Mouse (Mus musculus): ENCODE measurements around the gene Oaz3.

Oaz3 gene

GRCm38 (mm10) chr3:94443597-94443964, at the start of gene Oaz3:
Oaz3 (minus strand) TSS chr3:94443915.
- no peak for DNase-seq

GRCm38 (mm10) chr3:94487581-94487980, 43.9 kb upstream of the Oaz3 start:
- DNase-seq, result no peak

GRCm38 (mm10) chr3:94485922-94486321, 42.2 kb upstream of the Oaz3 start:
- DNase-seq, result no peak

- DNase-seq, result peak in 1 of 2 experiments; percentile 17
These were observed 40.2 kb upstream of the Oaz3 start for GRCm38 (mm10) chr3:94483790-94484439.

GRCm38 (mm10) chr3:94482764-94483385, 39.2 kb upstream of the Oaz3 start:
- DNase-seq, result peak; percentile 67 to 77

GRCm38 (mm10) chr3:94481429-94481828, 37.7 kb upstream of the Oaz3 start:
- DNase-seq, result no peak

- DNase-seq, result no peak
These were observed 36.7 kb upstream of the Oaz3 start, which contains the start of gene Riiad1 for GRCm38 (mm10) chr3:94480291-94480884. Riiad1 (minus strand) TSS chr3:94480341.

GRCm38 (mm10) chr3:94479564-94479963, 35.8 kb upstream of the Oaz3 start:
- DNase-seq, result no peak

- DNase-seq, result no peak
These were observed 35.0 kb upstream of the Oaz3 start for GRCm38 (mm10) chr3:94478591-94479169.

GRCm38 (mm10) chr3:94477981-94478422, 34.3 kb upstream of the Oaz3 start, which contains the start of gene Celf3:
Celf3 (plus strand) TSS chr3:94478295.
- no peak for DNase-seq

GRCm38 (mm10) chr3:94477444-94477843, 33.7 kb upstream of the Oaz3 start:
- no peak for DNase-seq

GRCm38 (mm10) chr3:94476301-94477035, 32.8 kb upstream of the Oaz3 start:
- peak in 1 of 2 experiments; percentile 23 for DNase-seq

GRCm38 (mm10) chr3:94473567-94474232, 30.0 kb upstream of the Oaz3 start:
- DNase-seq, result no peak

- DNase-seq, result no peak
These were observed 29.4 kb upstream of the Oaz3 start for GRCm38 (mm10) chr3:94473115-94473505.

- peak; percentile 56 to 63 for DNase-seq
These were observed 28.9 kb upstream of the Oaz3 start for GRCm38 (mm10) chr3:94472447-94473114.

GRCm38 (mm10) chr3:94468931-94469330, 25.2 kb upstream of the Oaz3 start:
- DNase-seq, result peak; percentile 28 to 44

- DNase-seq, result no peak
These were observed 22.1 kb upstream of the Oaz3 start for GRCm38 (mm10) chr3:94465632-94466430.

- DNase-seq, result peak; percentile 75 to 85
These were observed 20.3 kb upstream of the Oaz3 start for GRCm38 (mm10) chr3:94463926-94464578.

- DNase-seq, result no peak
These were observed 16.1 kb upstream of the Oaz3 start for GRCm38 (mm10) chr3:94459834-94460233.

- no peak for DNase-seq
These were observed 13.3 kb upstream of the Oaz3 start for GRCm38 (mm10) chr3:94457055-94457454.

Data from lung, adult 18-20 months (tissue).